Mouse (Mus musculus): ENCODE measurements around the gene 5730409E04Rik.

DNA sequence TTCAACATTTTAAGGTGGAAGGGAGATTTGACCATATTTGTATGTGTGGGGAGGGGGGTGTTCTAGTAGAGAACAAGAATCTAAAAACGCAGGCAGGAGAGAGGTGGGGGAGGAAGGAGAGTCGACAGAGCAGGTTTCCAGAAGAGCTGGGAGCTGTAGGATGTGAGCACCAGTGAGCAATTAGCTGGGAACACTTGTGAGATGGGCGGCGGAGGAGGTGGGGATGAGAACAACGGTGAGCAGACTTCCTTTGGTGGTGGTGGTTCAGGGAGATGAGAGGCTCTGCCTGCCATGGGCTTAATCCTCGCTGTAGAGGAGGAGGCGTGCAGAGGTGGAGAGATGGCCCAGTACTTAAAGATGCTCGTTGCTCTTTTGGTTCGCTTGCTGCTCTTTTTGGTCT is 32.3 kb downstream of the 5730409E04Rik start:
- TF ChIP-seq CTCF (IDR thresholded peaks at IDR 0.05; ENCODE audit: low read depth, low read length) (no peak), POLR2A (IDR thresholded peaks at IDR 0.05; ENCODE audit: borderline replicate concordance, low read depth, low read length) (no peak)

Data from bone marrow macrophage, adult 2 months (primary cell).